Mouse (Mus musculus) CH12.LX (cell line): ENCODE results near the gene 1600014C23Rik. TPM values are rescaled to one million over a fixed set of nuclear protein-coding genes. Genes with fewer than 3 reads are reported as not detected.
A peak's percentile ranks its signal among the peaks of the same experiment; 100 is the strongest.

ENCODE experiments used
- DNase-seq: peaks from one replicate; pipeline ENCODE4 v3.0.0-alpha.2; 2013; ENCODE audit errors: extremely low read depth
- H3K27ac ChIP-seq: 2 replicates; pipeline ENCODE4 v1.5.1; 2012; ENCODE audit warnings: low read depth, mild to moderate bottlenecking, control low read depth, moderate library complexity; ENCODE audit not compliant: insufficient read depth
- H3K27me3 ChIP-seq: replicated peaks from 2 replicates; pipeline ENCODE3; 2012; ENCODE audit warnings: inconsistent platforms
- H3K36me3 ChIP-seq, 2 experiments: replicated peaks in 1 of 2; 2 replicates each; pipeline versions ENCODE3 to v1.6.1; 2012; ENCODE audit warnings: inconsistent platforms in 1 of 2, low read length in 1 of 2, mild to moderate bottlenecking in 1 of 2, mixed read lengths in 1 of 2, moderate library complexity in 1 of 2; ENCODE audit not compliant: control insufficient read depth in 1 of 2, insufficient read depth in 1 of 2
- H3K4me1 ChIP-seq, 2 experiments: 2 replicates each; pipeline ENCODE4 v1.6.1; 2012; ENCODE audit warnings: inconsistent platforms in 1 of 2, moderate library complexity in 1 of 2; ENCODE audit not compliant: insufficient read depth in 2 of 2, control insufficient read depth in 1 of 2
- H3K4me2 ChIP-seq: 2 replicates; pipeline ENCODE4 v1.6.1; 2012; ENCODE audit warnings: low read depth, mild to moderate bottlenecking, control low read depth; ENCODE audit not compliant: poor library complexity, insufficient read depth, severe bottlenecking
- H3K4me3 ChIP-seq, 3 experiments: fragments of 150-350 bp in 1 of 3; sonication (generic) in 1 of 3; replicated peaks in 1 of 3; 2 replicates each; pipeline versions ENCODE3 to v1.5.1; 2011 to 2012; ENCODE audit warnings: low read depth in 2 of 3, low read length in 2 of 3, mild to moderate bottlenecking in 2 of 3, moderate library complexity in 2 of 3, control low read depth in 1 of 3, improper control_type of control experiment in 1 of 3, inconsistent platforms in 1 of 3, mixed read lengths in 1 of 3; ENCODE audit not compliant: poor library complexity in 1 of 3
- H3K79me2 ChIP-seq: replicated peaks from 2 replicates; pipeline ENCODE4 v1.6.1; 2012; ENCODE audit warnings: mild to moderate bottlenecking, moderate library complexity; ENCODE audit not compliant: control insufficient read depth, poor library complexity, insufficient read depth, severe bottlenecking; ENCODE audit errors: extremely low read depth
- H3K9ac ChIP-seq: 2 replicates; pipeline ENCODE4 v1.6.1; 2012; ENCODE audit warnings: low read depth, mild to moderate bottlenecking, control low read depth, moderate library complexity; ENCODE audit not compliant: insufficient read depth
- H3K9me3 ChIP-seq: replicated peaks from 2 replicates; pipeline ENCODE3; 2012; ENCODE audit warnings: low read length, inconsistent platforms, mixed read lengths
- BHLHE40 ChIP-seq: IDR thresholded peaks from 2 replicates; pipeline ENCODE4 v1.6.1; 2011; ENCODE audit warnings: mild to moderate bottlenecking, low read depth, low read length, improper control_type of control experiment
- CHD2 ChIP-seq: IDR thresholded peaks from 2 replicates; pipeline ENCODE4 v1.6.1; 2011; ENCODE audit warnings: low read length, improper control_type of control experiment
- ELF1 ChIP-seq: IDR thresholded peaks from 2 replicates; pipeline ENCODE4 v1.6.1; 2014; ENCODE audit warnings: low read depth, mild to moderate bottlenecking, inconsistent platforms, low read length, improper control_type of control experiment
- EP300 ChIP-seq: IDR thresholded peaks from 2 replicates; pipeline ENCODE4 v1.6.1; 2011; ENCODE audit warnings: low read length, improper control_type of control experiment
- ETS1 ChIP-seq: conservative IDR thresholded peaks from 2 replicates; pipeline ENCODE4 v1.6.1; 2012; ENCODE audit warnings: low read depth, mild to moderate bottlenecking, inconsistent platforms, low read length, improper control_type of control experiment, moderate library complexity
- HCFC1 ChIP-seq: IDR thresholded peaks from 2 replicates; pipeline ENCODE4 v1.6.1; 2012; ENCODE audit warnings: low read depth, mild to moderate bottlenecking, inconsistent platforms, low read length, improper control_type of control experiment
- IRF4 ChIP-seq: IDR thresholded peaks from 2 replicates; pipeline ENCODE4 v1.6.1; 2014; ENCODE audit warnings: low read depth, mild to moderate bottlenecking, inconsistent platforms, low read length, improper control_type of control experiment
- JUN ChIP-seq: IDR thresholded peaks from 2 replicates; pipeline ENCODE4 v1.6.1; 2011; ENCODE audit warnings: low read depth, mild to moderate bottlenecking, low read length, improper control_type of control experiment, moderate library complexity; ENCODE audit not compliant: insufficient read depth
- MAZ ChIP-seq: IDR thresholded peaks from 2 replicates; pipeline ENCODE4 v1.6.1; 2012; ENCODE audit warnings: low read depth, mild to moderate bottlenecking, inconsistent platforms, low read length, improper control_type of control experiment, moderate library complexity
- NELFE ChIP-seq: IDR thresholded peaks from 2 replicates; pipeline ENCODE4 v1.6.1; 2011; ENCODE audit warnings: low read depth, low read length, improper control_type of control experiment
- NRF1 ChIP-seq: IDR thresholded peaks from 2 replicates; pipeline ENCODE4 v1.6.1; 2014; ENCODE audit warnings: low read depth, mild to moderate bottlenecking, inconsistent platforms, low read length, improper control_type of control experiment, moderate library complexity
- POLR2A ChIP-seq: IDR thresholded peaks from 2 replicates; pipeline ENCODE4 v1.6.1; 2011; ENCODE audit warnings: low read depth, mild to moderate bottlenecking, improper control_type of control experiment, low read length
- SMC3 ChIP-seq: IDR thresholded peaks from 2 replicates; pipeline ENCODE4 v1.6.1; 2011; ENCODE audit warnings: low read depth, low read length, improper control_type of control experiment
- TCF12 ChIP-seq: IDR thresholded peaks from 2 replicates; pipeline ENCODE4 v1.6.1; 2014; ENCODE audit warnings: low read depth, mild to moderate bottlenecking, inconsistent platforms, low read length, improper control_type of control experiment
- ZKSCAN1 ChIP-seq: IDR thresholded peaks from 2 replicates; pipeline ENCODE4 v1.6.1; 2012; ENCODE audit warnings: low read depth, inconsistent platforms, low read length, improper control_type of control experiment, borderline replicate concordance
- dilution Hi-C: fragments of 300-500 bp; cut with MboI; formaldehyde crosslinking; loops from 2 replicates; pipeline ENCODE4 v1.14.3; 2020; ENCODE audit warnings: low sequenced_read_pairs; ENCODE audit not compliant: extremely low pct_unique_long_range_greater_than_20kb, extremely low pct_ligation_motif_present
- in situ Hi-C: fragments of 300-500 bp; cut with MboI; formaldehyde crosslinking; loops from 3 replicates; pipeline ENCODE4 v1.14.3; 2019; ENCODE audit warnings: low sequenced_read_pairs, low pct_ligation_motif_present, low pct_unique_long_range_greater_than_20kb, mixed read lengths
- polyA plus RNA-seq: library from polyadenylated mRNA; unstranded; fragments of >175 nt; gene quantifications from 2 replicates; pipeline ENCODE4 v1.2.1, GENCODE M21; 2012; ENCODE audit warnings: low read depth; ENCODE audit not compliant: insufficient read length
- total RNA-seq, 2 experiments: library from RNA; depleted of rRNA; stranded (reverse); fragments of 300-350 nt in 1 of 2; fragments of >200 nt in 1 of 2; gene quantifications; 2 replicates each; pipeline ENCODE4 v1.2.3; 2012 to 2014

Gene 1600014C23Rik
- total and polyA plus RNA-seq, 3 experiments = 0.38 TPM; not detected in 2

DNA sequence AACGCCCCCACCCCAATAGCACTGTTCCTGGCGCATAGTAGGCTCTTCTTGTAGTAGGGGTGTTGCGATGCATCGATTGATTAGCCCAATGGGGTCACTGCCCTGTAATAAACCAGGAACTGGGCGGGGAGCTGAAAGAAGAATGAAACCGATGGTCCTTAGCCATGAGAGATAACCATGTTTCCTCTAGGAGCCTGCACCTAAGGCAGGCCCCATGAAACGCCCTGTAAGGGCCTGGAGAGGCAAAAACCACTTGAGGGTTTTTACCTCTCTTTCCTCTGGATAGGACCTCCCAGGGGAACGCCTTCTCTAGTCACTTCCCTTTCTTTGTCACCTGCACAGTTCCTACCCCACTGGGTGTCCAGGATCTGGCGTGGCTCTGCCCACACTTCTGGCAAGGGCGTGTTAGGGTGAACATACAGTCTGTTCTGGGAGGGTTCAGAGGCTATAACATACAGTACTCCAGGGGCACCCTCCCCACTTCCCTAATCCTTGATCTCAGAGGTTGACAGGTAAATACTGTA, 3.5 kb upstream of the 1600014C23Rik start:
- no peaks in the 10 kb centered on the region for H3K36me3 ChIP-seq
- H3K4me2 ChIP-seq = peak overlapping the region; percentile 58
- H3K9ac ChIP-seq = 0 out of 2 replicates have a peak overlapping the region, but pooled peaks have one; percentile 32
- DNase-seq = peak; percentile 49
- H3K27ac ChIP-seq = no peak overlapping the region
- in situ Hi-C loops = loop anchor here (5.0 to 10.0 kb wide), 2 partner anchors 295 to 378 kb away; partner anchors contain the start of genes Mrps18a and Vegfa
- H3K79me2 ChIP-seq = no peaks in the 10 kb centered on the region
- TF ChIP-seq BHLHE40 (0 out of 2 replicates have a peak, but pooled peaks have one; percentile 20), ZKSCAN1 (peak; percentile 88), NRF1 (no peak)
- TF ChIP-seq, all 38 proteins: peak for 2
- dilution Hi-C loops = no loop called here
- Histone ChIP-seq H3K27me3 (peaks cover 80% of the 10 kb centered on the region), H3K4me1 (peaks cover 2 to 17% of the 10 kb centered on the region in 2 experiments), H3K4me3 (peak overlapping the region; percentile 34 to 57 (median 55)), H3K9me3 (peaks cover 2% of the 10 kb centered on the region)

DNA sequence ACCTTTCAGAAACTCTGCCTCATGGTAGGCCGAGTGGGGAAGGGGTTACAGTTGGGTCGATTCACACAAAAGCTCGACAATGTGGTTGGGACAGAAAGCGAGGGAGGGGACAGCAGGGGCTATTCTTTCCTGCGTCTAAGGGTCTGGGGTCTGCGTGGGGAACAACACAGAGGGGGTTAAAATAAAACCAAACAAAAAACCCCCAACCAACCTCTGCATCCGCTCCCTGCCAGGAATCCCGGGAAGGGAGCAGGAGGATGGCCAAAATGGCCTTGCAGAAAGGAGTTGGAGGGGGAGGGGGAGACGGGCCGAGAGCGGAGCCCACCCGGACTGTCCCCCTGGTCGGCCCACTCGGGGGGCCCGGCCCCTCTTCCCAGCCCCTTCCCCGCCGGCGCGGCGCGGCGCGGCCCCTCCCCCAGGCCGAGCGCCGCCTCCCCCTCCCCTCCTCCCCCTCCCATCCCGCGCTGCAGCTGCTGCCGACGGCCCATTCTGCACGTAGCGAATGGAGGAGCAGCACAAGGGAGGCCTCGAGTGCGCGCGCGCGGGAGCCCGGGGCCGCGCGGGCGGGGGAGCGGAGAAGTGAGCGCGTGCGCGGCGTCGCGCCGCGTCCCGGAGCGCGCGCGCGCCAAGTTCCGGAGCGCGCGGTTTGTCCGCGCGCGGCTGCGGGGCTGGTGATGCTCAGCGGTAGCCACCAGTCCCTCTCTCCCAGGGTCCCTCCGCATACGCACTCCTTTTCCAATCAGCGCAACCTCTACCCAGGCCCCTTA, 2.9 kb upstream of the 1600014C23Rik start:
- H3K27ac ChIP-seq = no peak overlapping the region
- in situ Hi-C loops (loop anchor here (5.0 to 10.0 kb wide), 2 partner anchors 296 to 378 kb away; partner anchors contain the start of genes Mrps18a and Vegfa), dilution Hi-C loops (no loop called here)
- peaks cover 2 to 17% of the 10 kb centered on the region in 2 experiments for H3K4me1 ChIP-seq
- no peaks in the 10 kb centered on the region for H3K9me3 ChIP-seq
- H3K9ac ChIP-seq = peak overlapping the region; percentile 62; the same call in 1 of the 2 replicates
- H3K36me3 ChIP-seq = no peaks in the 10 kb centered on the region
- TF ChIP-seq HCFC1 (no peak; the same call in 1 of the 2 replicates), NRF1 (peak; percentile 85), IRF4 (no peak), ELF1 (peak; percentile 48; the same call in 1 of the 2 replicates), TCF12 (peak; percentile 59), JUN (no peak), SMC3 (no peak), CHD2 (peak; percentile 64), POLR2A (peak; percentile 47; the same call in 1 of the 2 replicates), MAZ (peak; percentile 71; the same call in 1 of the 2 replicates), NELFE (peak; percentile 51; the same call in 1 of the 2 replicates), EP300 (no peak), ETS1 (no peak)
- peak overlapping the region; percentile 58 for H3K4me2 ChIP-seq
- DNase-seq = peak; percentile 73
- peaks cover 80% of the 10 kb centered on the region for H3K27me3 ChIP-seq
- H3K4me3 ChIP-seq = peak overlapping the region; percentile 55 to 58 (median 57)
- H3K79me2 ChIP-seq = no peaks in the 10 kb centered on the region
